Comparison of ENCODE assay signal across 7 mouse cellular contexts in genomic region chr17:32536867-32537250, GRCm38 (mm10). TPM values are rescaled to one million over a fixed set of nuclear protein-coding genes. Genes with fewer than 3 reads are reported as not detected.
A peak's percentile ranks its signal among the peaks of the same experiment; 100 is the strongest.
DNase-seq lines count a peak whose midpoint lies in the region; ATAC-seq and TF ChIP-seq lines count a peak whose summit lies in the region.

No protein-coding gene starts in this region.

- H3K9me3 ChIP-seq in E14TG2a.4 (ENCODE audit: low read length): no peaks in the 10 kb centered on the region
- H3K9me3 ChIP-seq in forebrain, embryonic 11.5 days (ENCODE audit: control insufficient read depth, low read length): no peaks in the 10 kb centered on the region
- no peaks in the 10 kb centered on the region for H3K9me3 ChIP-seq in kidney, postnatal 0 days (replicated peaks; ENCODE audit: low read length)
- no peaks in the 10 kb centered on the region for H3K9me3 ChIP-seq in midbrain, embryonic 15.5 days

- CTCF ChIA-PET in Patski (lab: Charles Lee): no interaction called here

- H3K36me3 ChIP-seq in E14TG2a.4 (ENCODE audit: insufficient read depth, low read length): peaks cover 8% of the 10 kb centered on the region
- no peaks in the 10 kb centered on the region for H3K36me3 ChIP-seq in forebrain, embryonic 11.5 days (ENCODE audit: control insufficient read depth, insufficient read depth, low read length)
- no peaks in the 10 kb centered on the region for H3K36me3 ChIP-seq in kidney, postnatal 0 days (ENCODE audit: insufficient read depth, low read length)
- H3K36me3 ChIP-seq in midbrain, embryonic 15.5 days (replicated peaks): no peaks in the 10 kb centered on the region

- in situ Hi-C loops in Patski (cut with MboI; ENCODE audit: low pct_unique_long_range_greater_than_20kb): loop anchor here (5.0 kb wide), 1 partner anchor 85 kb away; the partner anchor contains the start of gene Cyp4f37

- H3K4me2 ChIP-seq in forebrain, embryonic 11.5 days (ENCODE audit: low read depth, low read length, severe bottlenecking): peak overlapping the region; percentile 52
- H3K4me2 ChIP-seq in kidney, postnatal 0 days (ENCODE audit: low read length): peak overlapping the region; percentile 73
- H3K4me2 ChIP-seq in midbrain, embryonic 15.5 days: peak overlapping the region; percentile 51

- H3K27me3 ChIP-seq in E14TG2a.4 (ENCODE audit: insufficient read depth, low read length) (no peaks in the 10 kb centered on the region), Patski (no peaks in the 10 kb centered on the region)
- H3K27me3 ChIP-seq in forebrain, embryonic 11.5 days (ENCODE audit: control insufficient read depth, insufficient read depth, low read length): no peaks in the 10 kb centered on the region
- no peaks in the 10 kb centered on the region for H3K27me3 ChIP-seq in kidney, postnatal 0 days (ENCODE audit: insufficient read depth, low read length)
- no peaks in the 10 kb centered on the region for H3K27me3 ChIP-seq in midbrain, embryonic 15.5 days (replicated peaks)

- POLR2A ChIA-PET in Patski (lab: Charles Lee): no interaction called here

- peak; percentile 18 for ATAC-seq in Patski
- ATAC-seq in forebrain, embryonic 11.5 days (replicated peaks; ENCODE audit: low FRiP score): no peak
- no peak for ATAC-seq in kidney, postnatal 0 days (replicated peaks; ENCODE audit: low FRiP score, low read depth)
- no peak for ATAC-seq in midbrain, embryonic 15.5 days (replicated peaks)

- WGBS in forebrain, embryonic 11.5 days: 71% methylated on average over 5 of the region's 5 CpGs
- WGBS in kidney, postnatal 0 days: 49% methylated on average over 5 of the region's 5 CpGs
- 64% methylated on average over 5 of the region's 5 CpGs for WGBS in midbrain, embryonic 15.5 days

- peaks cover 24% of the 10 kb centered on the region for H3K4me1 ChIP-seq in E14TG2a.4 (replicated peaks; ENCODE audit: low read depth, low read length)
- H3K4me1 ChIP-seq in forebrain, embryonic 11.5 days (replicated peaks; ENCODE audit: control insufficient read depth, insufficient read depth, low read length): no peaks in the 10 kb centered on the region
- H3K4me1 ChIP-seq in kidney, postnatal 0 days (replicated peaks; ENCODE audit: insufficient read depth, low read length): peaks cover 6% of the 10 kb centered on the region; the same call in 1 of the 2 replicates
- peaks cover 11% of the 10 kb centered on the region for H3K4me1 ChIP-seq in midbrain, embryonic 15.5 days

- no peak for DNase-seq in Patski (ENCODE audit: low read depth, low spot score)
- DNase-seq in forebrain, embryonic 11.5 days (ENCODE audit: low spot score): no peak
- DNase-seq in kidney, postnatal 0 days (ENCODE audit: low spot score): no peak
- DNase-seq in layer of hippocampus, adult 9-11 months: no peak
- no peak for DNase-seq in natural killer cell, adult 2 months (ENCODE audit: low spot score in 2 of 2)

- H3K4me3 ChIP-seq in E14TG2a.4 (replicated peaks; ENCODE audit: low read length): peak overlapping the region; percentile 81
- peak overlapping the region; percentile 32; the same call in 1 of the 2 replicates for H3K4me3 ChIP-seq in forebrain, embryonic 11.5 days (ENCODE audit: low read depth, low read length)
- peak overlapping the region; percentile 45 for H3K4me3 ChIP-seq in kidney, postnatal 0 days (replicated peaks; ENCODE audit: low read depth, low read length)
- H3K4me3 ChIP-seq in midbrain, embryonic 15.5 days: peak overlapping the region; percentile 41

- H3K9ac ChIP-seq in forebrain, embryonic 11.5 days (ENCODE audit: low read length): peak overlapping the region; percentile 51
- peak overlapping the region; percentile 51 for H3K9ac ChIP-seq in kidney, postnatal 0 days (ENCODE audit: low read depth, low read length)
- H3K9ac ChIP-seq in midbrain, embryonic 15.5 days: peak overlapping the region; percentile 36

- TF ChIP-seq CTCF in E14TG2a.4 (conservative IDR thresholded peaks at IDR 0.05; ENCODE audit: low read length) (no peak), Patski (IDR thresholded peaks at IDR 0.05) (no peak)
- no peak for TF ChIP-seq CTCF in kidney, postnatal 0 days (IDR thresholded peaks at IDR 0.05; ENCODE audit: low read depth)

- no peak overlapping the region for H3K27ac ChIP-seq in forebrain, embryonic 11.5 days (ENCODE audit: low read depth, low read length)
- H3K27ac ChIP-seq in kidney, postnatal 0 days: 0 out of 2 replicates have a peak overlapping the region, but pooled peaks have one; percentile 25
- H3K27ac ChIP-seq in midbrain, embryonic 15.5 days: peak overlapping the region; percentile 5; the same call in 1 of the 2 replicates

RNA-seq across cellular contexts. Expression of gene Cyp4f16, which starts 0.5 kb away (rescaled TPM):
- polyA plus RNA-seq in Patski (2021): 20.9 TPM
- 13.4 and 13.5 TPM in 2 replicates for polyA plus RNA-seq in forebrain, embryonic 11.5 days (2014; fragmentation: Nextera tagmentation; extraction: Ambion mirVana)
- polyA plus RNA-seq in kidney, postnatal 0 days (2015; fragmentation: Nextera tagmentation; extraction: Ambion mirVana): 24.0 and 25.4 TPM in 2 replicates
- polyA plus RNA-seq in midbrain, embryonic 15.5 days (2015; fragmentation: Nextera tagmentation; extraction: Ambion mirVana): 14.7 and 19.8 TPM in 2 replicates

RNA-seq across cellular contexts. Expression of gene Cyp4f17, which starts 31.0 kb away (rescaled TPM):
- polyA plus RNA-seq in Patski (2021): 0.30 TPM
- polyA plus RNA-seq in forebrain, embryonic 11.5 days (2014; fragmentation: Nextera tagmentation; extraction: Ambion mirVana): 6.6 and 7.9 TPM in 2 replicates
- 6.6 and 6.8 TPM in 2 replicates for polyA plus RNA-seq in kidney, postnatal 0 days (2015; fragmentation: Nextera tagmentation; extraction: Ambion mirVana)
- polyA plus RNA-seq in midbrain, embryonic 15.5 days (2015; fragmentation: Nextera tagmentation; extraction: Ambion mirVana): 13.5 and 16.1 TPM in 2 replicates
